Mouse (Mus musculus): ENCODE measurements around the gene Traf5.

GRCm38 (mm10) chr1:192072426-192072825, 19.9 kb downstream of the Traf5 start:
- TF ChIP-seq POLR2A (IDR thresholded peaks at IDR 0.05; ENCODE audit: low read depth, low read length) (no peak), CTCF (IDR thresholded peaks at IDR 0.05; ENCODE audit: extremely low read depth, insufficient read length, insufficient replicate concordance, low read depth, low read length) (no peak)
